Mouse (Mus musculus): ENCODE measurements around the gene Epb41l3.

DNA sequence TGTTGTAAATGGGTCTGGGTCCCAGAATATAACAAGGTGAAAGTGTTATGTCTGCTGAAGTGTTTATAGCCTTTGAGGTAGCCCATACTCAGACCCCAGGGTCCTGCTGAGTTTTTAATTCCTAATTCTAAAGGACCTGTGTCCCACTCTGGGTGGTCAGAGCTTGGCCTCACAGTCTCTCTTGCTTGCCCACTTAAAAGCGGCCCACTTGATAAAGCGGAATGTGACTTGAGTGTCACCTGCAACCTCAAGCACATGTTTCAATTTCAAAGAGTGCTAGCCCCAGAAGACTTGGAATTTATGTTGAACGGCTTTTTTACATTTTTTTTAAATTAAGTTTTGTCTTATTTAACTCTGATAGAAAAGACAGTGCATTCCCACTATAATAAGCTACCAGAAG, 16.1 kb downstream of the Epb41l3 start:
- no peak for TF ChIP-seq POLR2A (IDR thresholded peaks at IDR 0.05; ENCODE audit: low read depth, low read length)
- no peak for TF ChIP-seq CTCF (IDR thresholded peaks at IDR 0.05; ENCODE audit: extremely low read depth, insufficient read length, insufficient replicate concordance, low read depth, low read length)
